Mouse (Mus musculus): ENCODE results near the gene Epha3.

DNA sequence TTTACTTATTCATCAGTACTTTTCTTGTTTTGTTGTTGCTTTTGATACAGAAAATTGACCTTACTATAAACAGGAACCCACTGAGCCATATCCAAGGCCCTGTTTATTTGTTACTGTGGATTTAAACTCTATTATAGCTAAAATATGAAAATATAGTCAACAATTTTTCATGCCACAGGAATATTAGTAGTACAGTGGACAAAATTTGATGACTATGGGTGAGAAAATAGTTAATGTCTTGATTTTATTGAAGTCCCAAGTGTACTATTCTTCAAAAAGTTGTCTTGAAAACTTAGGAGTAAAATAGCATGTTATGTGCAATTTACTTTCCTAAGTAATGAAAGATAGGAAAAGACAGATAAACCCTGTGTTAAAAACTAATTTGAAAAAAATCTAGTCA, 217.4 kb downstream of the Epha3 start:
- TF ChIP-seq CTCF (IDR thresholded peaks at IDR 0.05; ENCODE audit: low read depth) (no peak), EP300 (IDR thresholded peaks at IDR 0.05; ENCODE audit: low read depth) (no peak)

Data from liver, postnatal 0 days (tissue).